Mouse (Mus musculus) heart, adult 2 months (tissue): ENCODE data around the gene Nrarp. TPM values are rescaled to one million over a fixed set of nuclear protein-coding genes. Genes with fewer than 3 reads are reported as not detected.

Experiments
- DNase-seq, 2 experiments: peaks; one replicate each; pipeline ENCODE4 v3.0.0; 2021
- H3K27ac ChIP-seq: fragments of 200-600 bp; 2 replicates; pipeline ENCODE4 v1.8.1; 2022
- H3K27me3 ChIP-seq: fragments of 200-500 bp; 2 replicates; pipeline ENCODE4 v1.6.1; 2012; ENCODE audit warnings: mild to moderate bottlenecking, low read length, inconsistent platforms, mixed read lengths; ENCODE audit not compliant: control insufficient read depth, insufficient read depth
- H3K36me3 ChIP-seq: fragments of 200-500 bp; 2 replicates; pipeline ENCODE4 v1.6.1; 2012; ENCODE audit warnings: low read length, inconsistent platforms; ENCODE audit not compliant: control insufficient read depth, insufficient read depth
- H3K4me1 ChIP-seq: fragments of 200-500 bp; 2 replicates; pipeline ENCODE4 v1.6.1; 2011; ENCODE audit warnings: low read length; ENCODE audit not compliant: control insufficient read depth, insufficient read depth
- H3K4me3 ChIP-seq: fragments of 200-600 bp; 2 replicates; pipeline ENCODE4 v1.8.1; 2022
- H3K79me2 ChIP-seq: fragments of 200-500 bp; replicated peaks from 2 replicates; pipeline ENCODE4 v1.6.1; 2012; ENCODE audit warnings: mild to moderate bottlenecking, inconsistent platforms, low read length, moderate library complexity, mixed read lengths; ENCODE audit not compliant: control insufficient read depth, insufficient read depth
- H3K9ac ChIP-seq: fragments of 200-500 bp; 2 replicates; pipeline ENCODE4 v1.6.1; 2012; ENCODE audit warnings: low read depth, mild to moderate bottlenecking, control low read depth, inconsistent platforms, low read length, mixed read lengths
- CTCF ChIP-seq: fragments of 200-600 bp; IDR thresholded peaks from 2 replicates; pipeline ENCODE4 v1.8.1; 2022; ENCODE audit warnings: antibody characterized with exemption, mild to moderate bottlenecking, moderate library complexity
- EP300 ChIP-seq: fragments of 200-500 bp; IDR thresholded peaks from 2 replicates; pipeline ENCODE4 v1.6.1; 2011; ENCODE audit warnings: low read depth, low read length, control low read depth; ENCODE audit not compliant: insufficient read depth
- POLR2A ChIP-seq: fragments of 200-500 bp; IDR thresholded peaks from 2 replicates; pipeline ENCODE4 v1.6.1; 2011; ENCODE audit warnings: mild to moderate bottlenecking, low read depth, low read length, control low read depth; ENCODE audit not compliant: insufficient read depth
- WGBS: fragments of 180-500 bp; shearing (Covaris S2); methylation state at CpG from one replicate; pipeline ENCODE4 v1.1.7; 2018; 5-methylcytosine and 5-hydroxymethylcytosine counted together
- intact Hi-C: fragments of 180-260 bp; cut with DNase I; formaldehyde crosslinking; loops from one replicate; pipeline ENCODE4 v1.15.1; 2025
- long read RNA-seq: library from polyadenylated mRNA; stranded (forward); transcript quantifications from one replicate; pipeline ENCODE4 v2.0.0, GENCODE M21; 2021
- polyA plus RNA-seq: library from polyadenylated mRNA; depleted of rRNA; stranded (reverse); fragments of >200 nt; gene quantifications from 2 replicates; pipeline ENCODE4 v1.2.3, GENCODE M21; 2012; rRNA removed
- total RNA-seq, 2 experiments: library from RNA; stranded (reverse); gene quantifications; 2 replicates each; pipeline ENCODE4 v1.2.3; 2021

Nrarp gene
- total RNA-seq (1 to 10 TPM; 6.2 to 7.4 TPM), polyA plus RNA-seq (10.2 and 11.2 TPM in 2 replicates)
- long read RNA-seq, transcript Nrarp-201 (1 exons, 2,582 nt) = major isoform, 13 of 13 reads
- long read RNA-seq, partial matches to known transcripts = 0 of 13 reads
- long read RNA-seq, other reads (novel, unspliced or antisense) = 0 of 13 reads

GRCm38 (mm10) chr2:25180478-25180903 lies at the start of gene Nrarp:
Gene Nrarp, plus strand, starts transcription at chr2:25180758.
- DNase-seq = peak; percentile 93 to 94
- peak within 1 kb of the TSS; percentile 89 for H3K27ac ChIP-seq
- TF ChIP-seq EP300 (peak; percentile 51; the same call in 1 of the 2 replicates), CTCF (peak; percentile 70), POLR2A (peak; percentile 98)
- H3K4me3 ChIP-seq = peak within 1 kb of the TSS; percentile 61
- peaks cover 30% of the 10 kb centered on the region for H3K4me1 ChIP-seq
- H3K9ac ChIP-seq = peak within 1 kb of the TSS; percentile 57
- intact Hi-C loops = loop anchor here (1.0 to 5.0 kb wide), 2 partner anchors 16 to 38 kb away; partner anchors contain the start of gene Tor4a
- WGBS = under 1% methylated on average over 35 of the region's 35 CpGs
- H3K79me2 ChIP-seq = no peaks in the 10 kb centered on the region
- no peaks in the 10 kb centered on the region for H3K36me3 ChIP-seq
- H3K27me3 ChIP-seq = no peaks in the 10 kb centered on the region

GRCm38 (mm10) chr2:25131601-25132000 lies 49.0 kb upstream of the Nrarp start:
- TF ChIP-seq POLR2A (no peak), CTCF (no peak), EP300 (no peak)
- no peaks in the 10 kb centered on the region for H3K27me3 ChIP-seq
- no peak overlapping the region for H3K27ac ChIP-seq
- no peak overlapping the region for H3K9ac ChIP-seq
- 56% methylated on average over 9 of the region's 9 CpGs for WGBS
- DNase-seq = no peak
- intact Hi-C loops = no loop called here
- H3K4me1 ChIP-seq = peaks cover 4% of the 10 kb centered on the region
- no peaks in the 10 kb centered on the region for H3K36me3 ChIP-seq
- no peak overlapping the region for H3K4me3 ChIP-seq
- H3K79me2 ChIP-seq = no peaks in the 10 kb centered on the region

- Histone ChIP-seq H3K36me3 (no peaks in the 10 kb centered on the region), H3K9ac (no peak overlapping the region), H3K27me3 (no peaks in the 10 kb centered on the region), H3K4me1 (no peaks in the 10 kb centered on the region), H3K79me2 (no peaks in the 10 kb centered on the region), H3K27ac (no peak overlapping the region), H3K4me3 (no peak overlapping the region)
- no peak for TF ChIP-seq CTCF
- no peak for TF ChIP-seq POLR2A
- no peak for TF ChIP-seq EP300
- intact Hi-C loops = no loop called here
- WGBS = 23% methylated on average over 6 of the region's 6 CpGs
- no peak for DNase-seq
Observed at GRCm38 (mm10) chr2:25137832-25138231, 42.7 kb upstream of the Nrarp start.

- 64% methylated on average over 4 of the region's 4 CpGs for WGBS
- TF ChIP-seq POLR2A = no peak
- peak; percentile 64 for TF ChIP-seq CTCF
- H3K9ac ChIP-seq = no peak overlapping the region
- H3K79me2 ChIP-seq = no peaks in the 10 kb centered on the region
- intact Hi-C loops = loop anchor here (2.0 to 5.0 kb wide), 2 partner anchors 16 to 41 kb away; partner anchors contain the start of gene Nrarp
- H3K27me3 ChIP-seq = no peaks in the 10 kb centered on the region
- no peak overlapping the region for H3K4me3 ChIP-seq
- DNase-seq = no peak
- no peaks in the 10 kb centered on the region for H3K36me3 ChIP-seq
- H3K27ac ChIP-seq = no peak overlapping the region
- peaks cover 12% of the 10 kb centered on the region for H3K4me1 ChIP-seq
Observed at GRCm38 (mm10) chr2:25141185-25141584, 39.4 kb upstream of the Nrarp start.

- Histone ChIP-seq H3K27ac (no peak overlapping the region; the same call in 1 of the 2 replicates), H3K9ac (no peak overlapping the region), H3K4me1 (peaks cover 15% of the 10 kb centered on the region), H3K36me3 (no peaks in the 10 kb centered on the region), H3K27me3 (no peaks in the 10 kb centered on the region), H3K4me3 (no peak overlapping the region), H3K79me2 (no peaks in the 10 kb centered on the region)
- DNase-seq = no peak
- TF ChIP-seq CTCF (no peak), POLR2A (no peak), EP300 (no peak)
- 72% methylated on average over 5 of the region's 5 CpGs for WGBS
- intact Hi-C loops = loop anchor here (2.0 to 5.0 kb wide), 2 partner anchors 15 to 40 kb away; partner anchors contain the start of gene Nrarp
Observed at GRCm38 (mm10) chr2:25141921-25142320, 38.6 kb upstream of the Nrarp start.

GRCm38 (mm10) chr2:25145346-25145745 lies 35.2 kb upstream of the Nrarp start:
- no peak overlapping the region for H3K9ac ChIP-seq
- peak overlapping the region; percentile 56 for H3K27ac ChIP-seq
- TF ChIP-seq EP300 (peak; percentile 91; the same call in 1 of the 2 replicates), POLR2A (no peak), CTCF (no peak)
- 19% methylated on average over 6 of the region's 6 CpGs for WGBS
- H3K27me3 ChIP-seq = no peaks in the 10 kb centered on the region
- H3K4me3 ChIP-seq = no peak overlapping the region
- peak; percentile 58 to 62 for DNase-seq
- H3K4me1 ChIP-seq = peaks cover 15% of the 10 kb centered on the region
- intact Hi-C loops = no loop called here
- H3K36me3 ChIP-seq = no peaks in the 10 kb centered on the region
- H3K79me2 ChIP-seq = no peaks in the 10 kb centered on the region
